7 mouse cellular contexts compared by ENCODE assay signal in genomic region chr5:75933521-75934044, GRCm38 (mm10). TPM values are rescaled to one million over a fixed set of nuclear protein-coding genes. Genes with fewer than 3 reads are reported as not detected.
DNase-seq lines count a peak whose midpoint lies in the region; ATAC-seq lines count a peak whose summit lies in the region.

No protein-coding gene starts in this region.

- ATAC-seq in megakaryocyte, adult 5-6 weeks (ENCODE audit: poor library complexity, severe bottlenecking), result peak; percentile 95

- DNase-seq in MN1 (ENCODE audit: low spot score), result peak; percentile 53
- peak; percentile 76 for DNase-seq in adrenal gland, adult 8-10 months
- peak; percentile 92 to 94 for DNase-seq in heart, adult 9 months (ENCODE audit: low spot score in 2 of 2)
- peak; percentile 80 to 82 for DNase-seq in kidney, postnatal 4 days
- DNase-seq in thymus, postnatal 0 days (ENCODE audit: low spot score), result peak; percentile 4
- no peak for DNase-seq in embryo, embryonic 11 days

RNA-seq across cellular contexts. Expression of gene Kdr, which starts 44.7 kb away (rescaled TPM):
- total RNA-seq in adrenal gland, adult 8-10 months (2022), result 100 to 1,000 TPM in 2 of 4 experiments, 10 to 100 TPM in 2; 75.8 to 125 (median 99.9) TPM
- total RNA-seq in megakaryocyte, adult 5-6 weeks (2015), result 0.07 TPM in 1 of 2 replicates, not detected in the other
- 0.07 TPM in 1 of 2 replicates, not detected in the other for total RNA-seq in megakaryocyte, adult 5-6 weeks (2017)
- polyA plus RNA-seq in thymus, postnatal 0 days (2015; fragmentation: Nextera tagmentation; extraction: Ambion mirVana), result 3.9 and 4.3 TPM in 2 replicates

Comparison
In these comparisons a context has a peak if more than half of its experiments do, and no peak if none do; other contexts are left out.
1. RNA of gene Kdr, which starts 44.7 kb away (total RNA-seq): 75.8 to 125 TPM in adrenal gland, adult 8-10 months; 0.07 TPM in megakaryocyte, adult 5-6 weeks; every median in the first group is over 10 times any median in the second.